In genomic region chr19:16437906-16438305, GRCm38 (mm10) we compare ENCODE assay signal across 15 mouse cellular contexts. TPM values are rescaled to one million over a fixed set of nuclear protein-coding genes. Genes with fewer than 3 reads are reported as not detected.
DNase-seq lines count a peak whose midpoint lies in the region; ATAC-seq and TF ChIP-seq lines count a peak whose summit lies in the region.
"Had no signal": no experiment of that assay in that cellular context is flagged by ENCODE, and none has a peak within 500 bp of the region (broad histone marks: within the 10 kb centered on the region; RNA-seq: fewer than 3 reads in every experiment).

No protein-coding gene starts in this region.

- no peak for TF ChIP-seq POLR2A in liver, adult 2 months (IDR thresholded peaks at IDR 0.05; ENCODE audit: extremely low read depth, insufficient read depth, low read length)

- peak; percentile 49 to 79 for DNase-seq in adrenal gland, adult (ENCODE audit: inconsistent age in 2 of 2, low spot score in 1 of 2)
- no peak for DNase-seq in adrenal gland, adult 18-20 months (ENCODE audit: low spot score in 2 of 2)
- DNase-seq in liver, adult 2 months (ENCODE audit: extremely low read depth, low read depth, low spot score), result peak; percentile 74
- peak; percentile 19 for DNase-seq in kidney, postnatal 10 days
- no peak for DNase-seq in midbrain, embryonic 11.5 days (ENCODE audit: low spot score, missing footprints)
- DNase-seq in cerebellum, adult 11-12 months, result no peak
- DNase-seq: adrenal gland, postnatal 25 days; cerebellum, adult 11 months; heart, adult 2 months; heart, postnatal 36 days; midbrain, embryonic 14.5 days had no signal

- no peaks in the 10 kb centered on the region for H3K79me2 ChIP-seq in liver, adult 2 months (ENCODE audit: control insufficient read depth, insufficient read depth, low read length)

- no peak overlapping the region for H3K9ac ChIP-seq in liver, adult 2 months (ENCODE audit: low read depth, low read length)
- no peak overlapping the region for H3K9ac ChIP-seq in liver, embryonic 12.5 days
- H3K9ac ChIP-seq in intestine, embryonic 15.5 days, result no peak overlapping the region
- H3K9ac ChIP-seq in midbrain, embryonic 11.5 days (ENCODE audit: low read length), result no peak overlapping the region
- H3K9ac ChIP-seq: liver, embryonic 15.5 days; neural tube, embryonic 13.5 days had no signal

- ATAC-seq in liver, embryonic 12.5 days, result no peak
- no peak for ATAC-seq in intestine, embryonic 15.5 days
- ATAC-seq in midbrain, embryonic 11.5 days (ENCODE audit: low FRiP score), result no peak

- WGBS in liver, adult 2 months, result 71% methylated on average over 5 of the region's 5 CpGs
- 52% methylated on average over 5 of the region's 5 CpGs for WGBS in liver, embryonic 12.5 days (ENCODE audit: insufficient replicate concordance)
- 44% methylated on average over 5 of the region's 5 CpGs for WGBS in intestine, embryonic 15.5 days
- WGBS in midbrain, embryonic 11.5 days, result 52% methylated on average over 5 of the region's 5 CpGs

- no peaks in the 10 kb centered on the region for H3K9me3 ChIP-seq in liver, embryonic 12.5 days (replicated peaks)
- H3K9me3 ChIP-seq in intestine, embryonic 15.5 days, result no peaks in the 10 kb centered on the region
- no peaks in the 10 kb centered on the region for H3K9me3 ChIP-seq in midbrain, embryonic 11.5 days (ENCODE audit: control insufficient read depth, low read length)
- H3K9me3 ChIP-seq: liver, embryonic 15.5 days; neural tube, embryonic 13.5 days had no signal

- no peaks in the 10 kb centered on the region for H3K36me3 ChIP-seq in liver, adult 2 months (ENCODE audit: control insufficient read depth, insufficient read depth, low read length)
- H3K36me3 ChIP-seq in liver, embryonic 12.5 days, result no peaks in the 10 kb centered on the region
- no peaks in the 10 kb centered on the region for H3K36me3 ChIP-seq in intestine, embryonic 15.5 days
- no peaks in the 10 kb centered on the region for H3K36me3 ChIP-seq in midbrain, embryonic 11.5 days (ENCODE audit: control insufficient read depth, insufficient read depth, low read length)
- H3K36me3 ChIP-seq: liver, embryonic 15.5 days; neural tube, embryonic 13.5 days had no signal

- H3K4me2 ChIP-seq in liver, embryonic 12.5 days, result no peak overlapping the region
- H3K4me2 ChIP-seq in intestine, embryonic 15.5 days (replicated peaks), result peak overlapping the region; percentile 92
- no peak overlapping the region for H3K4me2 ChIP-seq in midbrain, embryonic 11.5 days
- H3K4me2 ChIP-seq: neural tube, embryonic 13.5 days had no signal

- H3K27me3 ChIP-seq in liver, adult 2 months (ENCODE audit: control insufficient read depth, insufficient read depth, low read length), result no peaks in the 10 kb centered on the region
- H3K27me3 ChIP-seq in liver, embryonic 12.5 days (replicated peaks), result peaks cover 41% of the 10 kb centered on the region
- no peaks in the 10 kb centered on the region for H3K27me3 ChIP-seq in intestine, embryonic 15.5 days (replicated peaks)
- H3K27me3 ChIP-seq in midbrain, embryonic 11.5 days (ENCODE audit: control insufficient read depth, insufficient read depth, low read length), result peaks cover 34% of the 10 kb centered on the region

- no peak for TF ChIP-seq CTCF in liver, adult 2 months (IDR thresholded peaks at IDR 0.05; ENCODE audit: low read depth, low read length)

- peak overlapping the region; percentile 20; the same call in 1 of the 2 replicates for H3K27ac ChIP-seq in liver, adult 2 months (replicated peaks; ENCODE audit: insufficient read depth, low read depth, low read length)
- no peak overlapping the region for H3K27ac ChIP-seq in liver, embryonic 12.5 days
- H3K27ac ChIP-seq in intestine, embryonic 15.5 days, result peak overlapping the region; percentile 71
- H3K27ac ChIP-seq in midbrain, embryonic 11.5 days (ENCODE audit: low read depth, low read length), result no peak overlapping the region
- H3K27ac ChIP-seq: heart, adult 2 months; liver, embryonic 15.5 days; neural tube, embryonic 13.5 days had no signal

- no peak overlapping the region for H3K4me3 ChIP-seq in liver, adult 2 months (ENCODE audit: insufficient read depth, low read depth, low read length)
- no peak overlapping the region for H3K4me3 ChIP-seq in liver, embryonic 12.5 days
- peak overlapping the region; percentile 49; the same call in 1 of the 2 replicates for H3K4me3 ChIP-seq in intestine, embryonic 15.5 days (replicated peaks)
- no peak overlapping the region for H3K4me3 ChIP-seq in midbrain, embryonic 11.5 days (ENCODE audit: low read depth, low read length)
- H3K4me3 ChIP-seq: heart, adult 2 months; liver, embryonic 15.5 days; neural tube, embryonic 13.5 days had no signal

- peaks cover 9% of the 10 kb centered on the region for H3K4me1 ChIP-seq in liver, adult 2 months (ENCODE audit: control insufficient read depth, insufficient read depth, low read length)
- H3K4me1 ChIP-seq in liver, embryonic 12.5 days, result peaks cover 25% of the 10 kb centered on the region
- peaks cover 40% of the 10 kb centered on the region for H3K4me1 ChIP-seq in intestine, embryonic 15.5 days (replicated peaks)
- H3K4me1 ChIP-seq in midbrain, embryonic 11.5 days (ENCODE audit: control insufficient read depth, insufficient read depth, low read length), result peaks cover 19% of the 10 kb centered on the region

RNA-seq across cellular contexts. Expression of gene Gna14, which starts 2.3 kb away (rescaled TPM):
- 10 to 100 TPM; 37.0 to 56.3 TPM for total RNA-seq in adrenal gland, adult 18-20 months (2021)
- total RNA-seq in liver, adult 2 months (2014; rRNA removed), result 1.3 and 2.7 TPM in 2 replicates
- 1.7 and 1.9 TPM in 2 replicates for polyA plus RNA-seq in liver, adult 2 months (2012; rRNA removed)
- polyA plus RNA-seq in liver, embryonic 12.5 days (2016; fragmentation: Nextera tagmentation; extraction: Ambion mirVana), result 1.6 and 1.7 TPM in 2 replicates
- 16.6 and 18.9 TPM in 2 replicates for polyA plus RNA-seq in intestine, embryonic 15.5 days (2015; fragmentation: Nextera tagmentation; extraction: Ambion mirVana)
- 0.18 and 0.51 TPM in 2 replicates for polyA plus RNA-seq in midbrain, embryonic 11.5 days (2014; fragmentation: Nextera tagmentation; extraction: Ambion mirVana)

Comparison
In these comparisons a context has a peak if more than half of its experiments do, and no peak if none do; other contexts are left out.
1. DNase-seq: peak in adrenal gland, adult (2 of 2), liver, adult 2 months (single experiment) and kidney, postnatal 10 days (single experiment); none in adrenal gland, adult 18-20 months (0 of 2), midbrain, embryonic 11.5 days (single experiment) and cerebellum, adult 11-12 months (single experiment).
2. H3K27ac ChIP-seq: peak in liver, adult 2 months (single experiment) and intestine, embryonic 15.5 days (single experiment); none in liver, embryonic 12.5 days (single experiment) and midbrain, embryonic 11.5 days (single experiment).